9 mouse cellular contexts compared by ENCODE assay signal in the genomic region with DNA sequence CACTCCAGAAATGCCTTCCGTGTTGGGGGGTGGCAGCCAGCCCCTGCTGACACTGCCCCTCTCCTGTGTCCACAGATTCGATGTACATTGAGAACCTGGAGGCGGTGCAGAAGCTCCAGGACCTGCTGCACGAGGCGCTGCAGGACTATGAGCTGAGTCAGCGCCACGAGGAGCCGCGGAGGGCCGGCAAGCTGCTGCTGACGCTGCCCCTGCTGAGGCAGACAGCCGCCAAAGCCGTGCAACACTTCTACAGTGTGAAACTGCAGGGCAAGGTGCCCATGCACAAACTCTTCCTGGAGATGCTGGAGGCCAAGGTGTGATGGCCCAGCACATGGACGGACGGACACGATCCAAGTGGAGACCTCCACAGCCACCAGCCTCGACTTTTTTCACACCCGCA.
DNase-seq lines count a peak whose midpoint lies in the region; ATAC-seq and TF ChIP-seq lines count a peak whose summit lies in the region.
"Had no signal": no experiment of that assay in that cellular context is flagged by ENCODE, and none has a peak within 500 bp of the region (broad histone marks: within the 10 kb centered on the region; RNA-seq: fewer than 3 reads in every experiment).

No protein-coding gene starts in this region.

- no peak overlapping the region for H3K4me3 ChIP-seq in forebrain, postnatal 0 days (ENCODE audit: low read depth, low read length)
- no peak overlapping the region for H3K4me3 ChIP-seq in kidney, embryonic 16.5 days (ENCODE audit: low read length)
- H3K4me3 ChIP-seq: liver, embryonic 15.5 days had no signal

- intact Hi-C loops in left cerebral cortex, postnatal 36 days (cut with DNase I) = no loop called here

- ATAC-seq in forebrain, postnatal 0 days = peak; percentile 59
- ATAC-seq in kidney, embryonic 16.5 days (ENCODE audit: low FRiP score, low TSS enrichment) = no peak

- no peaks in the 10 kb centered on the region for H3K27me3 ChIP-seq in forebrain, postnatal 0 days (ENCODE audit: insufficient read depth, low read length)
- peaks cover 11% of the 10 kb centered on the region for H3K27me3 ChIP-seq in kidney, embryonic 16.5 days (ENCODE audit: insufficient read depth, low read length)
- H3K27me3 ChIP-seq: liver, embryonic 15.5 days had no signal

- TF ChIP-seq CTCF in forebrain, postnatal 0 days (IDR thresholded peaks at IDR 0.05; ENCODE audit: low read depth) = no peak

- H3K27ac ChIP-seq in forebrain, postnatal 0 days (ENCODE audit: low read depth, low read length) = no peak overlapping the region
- no peak overlapping the region for H3K27ac ChIP-seq in kidney, embryonic 16.5 days (ENCODE audit: low read length)
- H3K27ac ChIP-seq: liver, embryonic 15.5 days had no signal

- no peak overlapping the region for H3K9ac ChIP-seq in forebrain, postnatal 0 days
- no peak overlapping the region for H3K9ac ChIP-seq in kidney, embryonic 16.5 days (replicated peaks; ENCODE audit: low read length)
- H3K9ac ChIP-seq: liver, embryonic 15.5 days had no signal

- no peaks in the 10 kb centered on the region for H3K36me3 ChIP-seq in forebrain, postnatal 0 days (ENCODE audit: insufficient read depth)
- no peaks in the 10 kb centered on the region for H3K36me3 ChIP-seq in kidney, embryonic 16.5 days (ENCODE audit: insufficient read depth, low read length)
- H3K36me3 ChIP-seq: liver, embryonic 15.5 days had no signal

- peak; percentile 11 for DNase-seq in thymus, postnatal 4 days
- no peak for DNase-seq in thymus, postnatal 14 days
- DNase-seq in forebrain, postnatal 0 days = peak; percentile 57
- peak; percentile 60 to 66 for DNase-seq in left cerebral cortex, postnatal 36 days (ENCODE audit: low spot score in 2 of 2)
- DNase-seq in urinary bladder, postnatal 4 days (ENCODE audit: low spot score in 2 of 2) = no peak
- no peak for DNase-seq in spleen, postnatal 4 days (ENCODE audit: low spot score in 2 of 2)
- DNase-seq: gastrocnemius, postnatal 10 days had no signal

- 22% methylated on average over 18 of the region's 18 CpGs for WGBS in forebrain, postnatal 0 days
- WGBS in kidney, embryonic 16.5 days = 21% methylated on average over 18 of the region's 18 CpGs

- 0 out of 2 replicates have a peak, but pooled peaks cover 7% of the 10 kb centered on the region for H3K4me1 ChIP-seq in forebrain, postnatal 0 days (ENCODE audit: insufficient read depth)
- peaks cover 6% of the 10 kb centered on the region for H3K4me1 ChIP-seq in kidney, embryonic 16.5 days (ENCODE audit: insufficient read depth, low read length)
- H3K4me1 ChIP-seq: liver, embryonic 15.5 days had no signal

- H3K9me3 ChIP-seq in forebrain, postnatal 0 days (ENCODE audit: low read length) = no peaks in the 10 kb centered on the region
- H3K9me3 ChIP-seq in kidney, embryonic 16.5 days (ENCODE audit: low read length) = no peaks in the 10 kb centered on the region; the same call in 1 of the 2 replicates
- H3K9me3 ChIP-seq: liver, embryonic 15.5 days had no signal

- H3K4me2 ChIP-seq in forebrain, postnatal 0 days (ENCODE audit: low read depth) = no peak overlapping the region
- H3K4me2 ChIP-seq in kidney, embryonic 16.5 days (replicated peaks; ENCODE audit: low read depth, low read length) = no peak overlapping the region
- H3K4me2 ChIP-seq: liver, embryonic 15.5 days had no signal

Comparison
In these comparisons a context has a peak if more than half of its experiments do, and no peak if none do; other contexts are left out.
1. DNase-seq: peak in thymus, postnatal 4 days (single experiment), forebrain, postnatal 0 days (single experiment) and left cerebral cortex, postnatal 36 days (2 of 2); none in thymus, postnatal 14 days (single experiment), urinary bladder, postnatal 4 days (0 of 2) and spleen, postnatal 4 days (0 of 2).